Mouse (Mus musculus) heart, embryonic 15.5 days (tissue): ENCODE results near the gene Phkb. TPM values are rescaled to one million over a fixed set of nuclear protein-coding genes. Genes with fewer than 3 reads are reported as not detected.

Source experiments
- ATAC-seq: fragments of 200-750 bp; cut with Nextera tagmentation; replicated peaks from 2 replicates; pipeline ENCODE4 v1.8.0; 2017; ENCODE audit warnings: low read depth, moderate TSS enrichment; ENCODE audit not compliant: insufficient number of reproducible peaks, insufficient read depth, low FRiP score
- H3K27ac ChIP-seq: fragments of 300-500 bp; sonication (generic); 2 replicates; pipeline ENCODE4 v1.5.1; 2015; ENCODE audit warnings: mild to moderate bottlenecking, inconsistent platforms
- H3K27me3 ChIP-seq: fragments of 300-500 bp; sonication (generic); 2 replicates; pipeline ENCODE4 v1.6.1; 2015; ENCODE audit warnings: inconsistent platforms
- H3K36me3 ChIP-seq: fragments of 300-500 bp; sonication (generic); 2 replicates; pipeline ENCODE4 v1.6.1; 2015; ENCODE audit warnings: mild to moderate bottlenecking, inconsistent platforms
- H3K4me1 ChIP-seq: fragments of 300-500 bp; sonication (generic); replicated peaks from 2 replicates; pipeline ENCODE4 v1.6.1; 2015; ENCODE audit warnings: inconsistent platforms
- H3K4me2 ChIP-seq: fragments of 300-500 bp; sonication (generic); 2 replicates; pipeline ENCODE4 v1.6.1; 2015; ENCODE audit warnings: inconsistent platforms, mild to moderate bottlenecking, moderate library complexity
- H3K4me3 ChIP-seq: fragments of 300-500 bp; sonication (generic); 2 replicates; pipeline ENCODE4 v1.5.1; 2015; ENCODE audit warnings: mild to moderate bottlenecking, inconsistent platforms
- H3K9ac ChIP-seq: fragments of 300-500 bp; sonication (generic); 2 replicates; pipeline ENCODE4 v1.6.1; 2015; ENCODE audit warnings: mild to moderate bottlenecking, inconsistent platforms
- H3K9me3 ChIP-seq: fragments of 300-500 bp; sonication (generic); replicated peaks from 2 replicates; pipeline ENCODE4 v1.6.1; 2016; ENCODE audit warnings: inconsistent platforms
- WGBS: fragments of 180-500 bp; shearing (Covaris S2); methylation state at CpG from one replicate; pipeline ENCODE4 v1.1.7; 2015; ENCODE audit warnings: mixed read lengths; 5-methylcytosine and 5-hydroxymethylcytosine counted together
- polyA plus RNA-seq: library from polyadenylated mRNA; unstranded; fragments of >200 nt; fragmentation: Nextera tagmentation; extraction: Ambion mirVana; gene quantifications from 2 replicates; pipeline ENCODE4 v1.2.1, GENCODE M21; 2015

Phkb gene
- polyA plus RNA-seq, 1 experiment from 2014 or later = 43.1 TPM

- Histone ChIP-seq H3K27ac (no peak overlapping the region), H3K27me3 (no peaks in the 10 kb centered on the region), H3K9ac (no peak overlapping the region), H3K4me1 (no peaks in the 10 kb centered on the region), H3K4me2 (no peak overlapping the region), H3K36me3 (no peaks in the 10 kb centered on the region), H3K4me3 (no peak overlapping the region), H3K9me3 (no peaks in the 10 kb centered on the region)
- no peak for ATAC-seq
- 77% methylated on average over 5 of the region's 5 CpGs for WGBS
These were observed 19.9 kb downstream of the Phkb start for GRCm38 (mm10) chr8:85860612-85861011.

DNA sequence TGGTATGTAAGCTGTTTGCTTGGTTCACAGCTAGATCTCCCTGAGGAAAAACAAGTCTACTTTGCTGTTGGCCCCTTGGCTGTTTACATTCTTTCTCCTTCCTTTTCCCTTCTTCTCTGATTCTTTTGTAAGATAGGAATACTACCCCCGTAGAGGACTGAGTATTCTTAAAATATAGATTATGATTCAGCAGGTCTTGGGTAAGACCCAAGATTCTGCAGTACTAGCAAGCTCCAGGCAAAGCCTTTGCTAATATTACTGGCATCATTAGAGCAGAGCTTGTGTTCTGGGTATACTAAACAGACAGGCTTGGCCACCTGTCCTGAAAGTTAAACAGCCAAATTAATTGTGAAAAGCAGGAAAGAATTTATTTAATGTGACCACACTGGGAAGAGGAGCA is 21.6 kb downstream of the Phkb start:
- no peak for ATAC-seq
- WGBS = 56% methylated on average over 1 of the region's 1 CpGs
- Histone ChIP-seq H3K27ac (no peak overlapping the region), H3K27me3 (no peaks in the 10 kb centered on the region), H3K9ac (no peak overlapping the region), H3K4me3 (no peak overlapping the region), H3K36me3 (no peaks in the 10 kb centered on the region), H3K4me1 (no peaks in the 10 kb centered on the region), H3K9me3 (no peaks in the 10 kb centered on the region), H3K4me2 (no peak overlapping the region)

DNA sequence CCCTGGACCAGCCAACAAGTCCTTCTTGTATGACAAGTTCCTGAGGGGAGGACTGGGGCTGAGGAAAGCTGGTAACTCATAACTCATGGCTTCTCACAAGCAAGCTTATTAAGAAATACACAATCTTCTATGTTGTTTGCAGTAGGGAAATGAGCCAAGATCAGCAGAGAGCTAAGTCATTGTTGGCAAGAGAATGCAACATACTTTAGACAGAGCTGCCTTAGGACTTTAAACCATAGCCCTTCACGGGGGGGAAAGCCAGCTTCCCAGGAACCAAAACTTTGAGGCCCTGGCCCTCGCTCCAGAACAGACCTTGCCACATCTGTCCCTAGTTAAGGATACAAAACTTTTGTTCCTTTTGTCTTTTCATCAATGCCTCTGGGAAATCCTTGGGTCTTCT is 30.9 kb downstream of the Phkb start:
- H3K27ac ChIP-seq = peak overlapping the region; percentile 54
- whole genome bisulfite sequencing = 67% methylated on average over 2 of the region's 2 CpGs
- no peak overlapping the region for H3K4me3 ChIP-seq
- H3K4me2 ChIP-seq = no peak overlapping the region
- no peaks in the 10 kb centered on the region for H3K36me3 ChIP-seq
- peaks cover 7% of the 10 kb centered on the region; the same call in 1 of the 2 replicates for H3K4me1 ChIP-seq
- no peaks in the 10 kb centered on the region for H3K9me3 ChIP-seq
- H3K27me3 ChIP-seq = no peaks in the 10 kb centered on the region
- H3K9ac ChIP-seq = no peak overlapping the region
- ATAC-seq = peak; percentile 60; the same call in 1 of the 2 replicates

DNA sequence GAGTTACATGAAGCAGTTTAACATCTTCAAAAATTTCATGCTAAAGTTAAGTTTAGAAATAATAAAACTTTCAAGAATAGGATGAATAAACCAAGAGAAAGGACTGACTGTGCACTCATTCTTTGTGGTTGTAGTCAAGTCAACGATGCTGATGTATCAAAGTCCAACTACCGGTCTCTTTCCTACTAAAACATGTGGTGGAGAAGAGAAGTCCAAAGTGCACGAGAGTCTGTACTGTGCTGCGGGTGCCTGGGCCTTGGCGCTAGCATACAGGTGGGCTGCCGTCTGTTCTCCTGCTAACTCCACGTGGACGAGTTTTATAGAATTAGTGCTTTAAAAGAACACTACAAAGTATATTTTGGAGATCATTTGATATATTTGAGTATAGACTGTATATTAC is 37.2 kb downstream of the Phkb start:
- Histone ChIP-seq H3K4me2 (no peak overlapping the region), H3K36me3 (peaks cover 15% of the 10 kb centered on the region; the same call in 1 of the 2 replicates), H3K9me3 (no peaks in the 10 kb centered on the region), H3K9ac (no peak overlapping the region), H3K27me3 (no peaks in the 10 kb centered on the region), H3K27ac (no peak overlapping the region), H3K4me1 (no peaks in the 10 kb centered on the region), H3K4me3 (no peak overlapping the region)
- no peak for ATAC-seq
- WGBS = 92% methylated on average over 8 of the region's 8 CpGs

DNA sequence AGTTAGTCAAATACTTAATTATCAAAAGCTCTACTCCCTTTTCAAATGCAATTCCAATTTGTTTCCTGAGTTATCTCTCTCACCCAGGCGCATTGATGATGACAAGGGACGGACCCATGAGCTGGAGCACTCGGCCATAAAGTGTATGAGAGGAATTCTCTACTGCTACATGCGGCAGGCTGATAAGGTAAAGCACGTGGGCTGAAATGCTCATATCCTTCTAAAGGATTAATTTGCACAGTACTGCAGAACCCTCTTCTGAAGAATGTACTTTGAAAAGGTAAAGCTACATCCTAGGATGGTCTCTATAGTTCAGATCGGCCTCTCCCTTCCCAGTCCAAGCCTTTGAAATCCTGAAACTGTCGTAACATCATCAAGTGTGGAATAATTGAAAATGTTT is 38.9 kb downstream of the Phkb start:
- no peak for ATAC-seq
- Histone ChIP-seq H3K36me3 (peaks cover 21% of the 10 kb centered on the region; the same call in 1 of the 2 replicates), H3K9me3 (no peaks in the 10 kb centered on the region), H3K9ac (no peak overlapping the region), H3K4me2 (no peak overlapping the region), H3K4me1 (no peaks in the 10 kb centered on the region), H3K27me3 (no peaks in the 10 kb centered on the region), H3K4me3 (no peak overlapping the region), H3K27ac (no peak overlapping the region)
- 63% methylated on average over 7 of the region's 7 CpGs for WGBS

DNA sequence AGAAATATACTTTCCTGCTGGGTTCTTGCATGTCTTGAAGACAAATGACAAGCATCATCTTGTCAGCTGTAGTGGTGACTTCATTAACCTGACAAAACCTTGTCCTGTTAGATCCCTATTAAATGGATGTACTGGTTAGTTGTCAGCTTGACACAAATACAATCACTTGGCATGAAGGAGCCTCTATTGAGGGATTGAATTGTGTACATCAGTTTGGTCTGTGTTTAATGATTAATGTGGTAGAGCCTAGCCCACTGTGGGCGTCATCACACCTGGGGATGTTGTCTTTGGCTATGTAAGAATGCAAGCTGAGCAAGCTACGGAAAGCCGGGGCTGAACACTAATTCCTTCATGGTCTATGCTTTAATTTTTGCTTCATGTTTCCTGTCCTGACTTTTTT is 44.1 kb downstream of the Phkb start:
- Histone ChIP-seq H3K9ac (no peak overlapping the region), H3K4me3 (no peak overlapping the region), H3K27ac (no peak overlapping the region), H3K4me1 (no peaks in the 10 kb centered on the region), H3K4me2 (no peak overlapping the region), H3K36me3 (peaks cover 23% of the 10 kb centered on the region; the same call in 1 of the 2 replicates), H3K9me3 (no peaks in the 10 kb centered on the region), H3K27me3 (no peaks in the 10 kb centered on the region)
- WGBS = 92% methylated on average over 3 of the region's 3 CpGs
- no peak for ATAC-seq

- no peak for ATAC-seq
- H3K4me2 ChIP-seq = no peak overlapping the region
- H3K4me3 ChIP-seq = no peak overlapping the region
- H3K27me3 ChIP-seq = no peaks in the 10 kb centered on the region
- no peaks in the 10 kb centered on the region for H3K4me1 ChIP-seq
- H3K27ac ChIP-seq = no peak overlapping the region
- H3K9ac ChIP-seq = no peak overlapping the region
- 88% methylated on average over 2 of the region's 2 CpGs for WGBS
- H3K36me3 ChIP-seq = no peaks in the 10 kb centered on the region
- H3K9me3 ChIP-seq = no peaks in the 10 kb centered on the region
These were observed 56.9 kb downstream of the Phkb start for GRCm38 (mm10) chr8:85897636-85898035.

DNA sequence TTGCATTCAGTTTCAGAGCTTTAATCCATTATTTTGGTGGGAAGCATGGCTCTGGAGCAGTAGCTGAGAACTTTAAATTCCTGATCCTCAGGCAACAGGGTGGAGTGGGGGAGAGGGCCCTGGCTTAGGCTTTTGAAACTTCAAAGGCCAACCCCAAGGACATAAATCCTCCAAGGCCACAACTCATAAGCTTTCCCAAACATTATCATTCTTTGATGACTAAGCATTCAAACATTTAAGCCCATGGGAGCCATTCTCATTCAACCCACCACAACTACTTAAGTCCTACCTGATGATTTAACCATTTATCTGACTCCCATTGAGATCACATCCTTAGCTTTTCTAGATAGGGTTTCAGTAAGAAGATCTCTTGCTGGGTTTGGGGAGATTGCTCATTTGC is 84.2 kb downstream of the Phkb start:
- Histone ChIP-seq H3K4me1 (peaks cover 11% of the 10 kb centered on the region), H3K9me3 (no peaks in the 10 kb centered on the region), H3K4me3 (no peak overlapping the region), H3K9ac (no peak overlapping the region), H3K36me3 (no peaks in the 10 kb centered on the region; the same call in 1 of the 2 replicates), H3K27me3 (no peaks in the 10 kb centered on the region), H3K27ac (no peak overlapping the region), H3K4me2 (no peak overlapping the region)
- ATAC-seq = no peak

GRCm38 (mm10) chr8:85925574-85925973 is 84.8 kb downstream of the Phkb start:
- Histone ChIP-seq H3K27me3 (no peaks in the 10 kb centered on the region), H3K9me3 (no peaks in the 10 kb centered on the region), H3K36me3 (no peaks in the 10 kb centered on the region; the same call in 1 of the 2 replicates), H3K27ac (peak overlapping the region; percentile 41; the same call in 1 of the 2 replicates), H3K4me3 (no peak overlapping the region), H3K4me1 (peaks cover 11% of the 10 kb centered on the region), H3K4me2 (no peak overlapping the region), H3K9ac (no peak overlapping the region)
- 89% methylated on average over 1 of the region's 1 CpGs for WGBS
- no peak for ATAC-seq

- no peak overlapping the region for H3K9ac ChIP-seq
- peaks cover 11% of the 10 kb centered on the region for H3K4me1 ChIP-seq
- H3K36me3 ChIP-seq = no peaks in the 10 kb centered on the region; the same call in 1 of the 2 replicates
- ATAC-seq = no peak
- WGBS = 43% methylated on average over 3 of the region's 3 CpGs
- H3K27me3 ChIP-seq = no peaks in the 10 kb centered on the region
- H3K4me2 ChIP-seq = no peak overlapping the region
- peak overlapping the region; percentile 41 for H3K27ac ChIP-seq
- H3K4me3 ChIP-seq = no peak overlapping the region
- no peaks in the 10 kb centered on the region for H3K9me3 ChIP-seq
These were observed 85.3 kb downstream of the Phkb start for GRCm38 (mm10) chr8:85926107-85926506.

DNA sequence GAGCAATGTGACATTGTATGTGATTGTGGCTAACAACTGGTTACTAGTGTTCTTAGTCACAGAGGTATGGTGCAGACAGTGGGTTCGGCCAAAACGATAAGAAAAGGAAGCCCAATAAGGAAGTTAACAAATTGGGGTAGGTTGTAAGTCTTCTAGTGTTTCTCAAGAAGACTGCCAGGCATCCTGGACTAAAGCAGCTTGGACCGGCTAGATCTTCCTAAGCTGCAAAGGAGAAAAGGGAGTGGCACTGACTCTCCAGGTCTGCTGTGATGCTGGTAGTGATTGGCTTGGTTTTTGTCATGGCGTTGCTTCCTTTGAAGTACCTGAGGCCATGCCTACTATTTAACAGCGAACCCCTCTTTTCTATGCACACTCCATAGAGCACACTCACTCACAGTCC is 95.4 kb downstream of the Phkb start:
- Histone ChIP-seq H3K36me3 (no peaks in the 10 kb centered on the region), H3K9ac (no peak overlapping the region), H3K4me2 (no peak overlapping the region), H3K27ac (no peak overlapping the region), H3K27me3 (no peaks in the 10 kb centered on the region), H3K4me1 (no peaks in the 10 kb centered on the region), H3K9me3 (no peaks in the 10 kb centered on the region), H3K4me3 (no peak overlapping the region)
- no peak for ATAC-seq
- 90% methylated on average over 5 of the region's 5 CpGs for WGBS

- Histone ChIP-seq H3K4me2 (no peak overlapping the region), H3K27me3 (no peaks in the 10 kb centered on the region), H3K27ac (no peak overlapping the region), H3K9me3 (no peaks in the 10 kb centered on the region), H3K36me3 (peaks cover 5% of the 10 kb centered on the region; the same call in 1 of the 2 replicates), H3K9ac (no peak overlapping the region), H3K4me1 (no peaks in the 10 kb centered on the region), H3K4me3 (no peak overlapping the region)
- no peak for ATAC-seq
- WGBS = 66% methylated on average over 7 of the region's 7 CpGs
These were observed 96.6 kb downstream of the Phkb start for GRCm38 (mm10) chr8:85937343-85937742.
